Mouse (Mus musculus) gonadal fat pad, adult 2 months (tissue): ENCODE measurements around the gene Fn3k. TPM values are rescaled to one million over a fixed set of nuclear protein-coding genes. Genes with fewer than 3 reads are reported as not detected.

ENCODE experiments used
- DNase-seq: peaks from one replicate; pipeline ENCODE4 v3.0.0-alpha.2; 2012; ENCODE audit warnings: low read depth
- polyA plus RNA-seq: library from polyadenylated mRNA; depleted of rRNA; stranded (reverse); fragments of >200 nt; gene quantifications from 2 replicates; pipeline ENCODE4 v1.2.3, GENCODE M21; 2012; rRNA removed

Gene Fn3k
- polyA plus RNA-seq, 1 experiment: 1.9 TPM

GRCm38 (mm10) chr11:121451753-121452635, 17.3 kb downstream of the Fn3k start, which contains the start of gene Tbcd:
TSS of gene Tbcd (plus strand) at chr11:121451949.
- peak; percentile 75 for DNase-seq

DNA sequence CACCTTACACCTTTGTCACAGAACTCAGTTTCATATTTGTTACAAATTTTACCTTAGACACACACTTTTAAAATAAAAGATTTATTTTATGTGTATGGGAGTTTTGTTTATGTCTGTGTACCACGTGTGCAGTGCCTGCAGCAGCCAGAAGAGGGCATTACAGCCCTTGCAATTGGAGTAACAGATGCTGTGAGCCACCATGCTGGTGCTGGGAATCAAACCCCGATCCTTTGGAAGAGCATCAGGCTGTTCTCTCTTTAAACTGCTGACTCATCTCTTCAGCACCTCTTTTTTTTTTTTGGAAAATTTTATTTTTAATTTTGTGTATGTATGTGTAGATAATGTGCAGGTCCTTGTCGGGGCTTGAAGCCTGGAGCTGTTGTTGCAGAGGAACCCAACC, 23.2 kb downstream of the Fn3k start:
- no peak for DNase-seq

DNA sequence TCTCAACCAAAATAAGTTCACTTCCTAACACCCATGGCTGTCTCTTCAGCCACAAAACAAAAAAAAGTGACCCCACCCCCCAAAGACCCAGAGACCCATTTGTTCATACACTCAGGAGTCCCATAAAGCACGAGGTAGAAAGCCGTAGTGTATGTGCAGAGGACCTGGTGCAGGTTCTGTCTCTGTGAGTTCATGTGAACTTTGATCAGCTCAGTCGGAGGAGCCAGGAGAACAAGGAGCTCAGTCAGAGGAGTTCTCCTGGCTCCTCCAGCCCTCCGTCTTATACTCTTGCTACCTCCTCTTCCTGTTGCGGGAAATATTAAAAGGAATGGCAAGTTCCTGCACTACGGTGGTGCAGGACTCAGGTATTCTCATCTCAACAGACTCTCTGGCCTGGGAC, 32.7 kb downstream of the Fn3k start:
- DNase-seq: no peak

- DNase-seq: no peak
Observed at GRCm38 (mm10) chr11:121474831-121475230, 40.1 kb downstream of the Fn3k start.

DNA sequence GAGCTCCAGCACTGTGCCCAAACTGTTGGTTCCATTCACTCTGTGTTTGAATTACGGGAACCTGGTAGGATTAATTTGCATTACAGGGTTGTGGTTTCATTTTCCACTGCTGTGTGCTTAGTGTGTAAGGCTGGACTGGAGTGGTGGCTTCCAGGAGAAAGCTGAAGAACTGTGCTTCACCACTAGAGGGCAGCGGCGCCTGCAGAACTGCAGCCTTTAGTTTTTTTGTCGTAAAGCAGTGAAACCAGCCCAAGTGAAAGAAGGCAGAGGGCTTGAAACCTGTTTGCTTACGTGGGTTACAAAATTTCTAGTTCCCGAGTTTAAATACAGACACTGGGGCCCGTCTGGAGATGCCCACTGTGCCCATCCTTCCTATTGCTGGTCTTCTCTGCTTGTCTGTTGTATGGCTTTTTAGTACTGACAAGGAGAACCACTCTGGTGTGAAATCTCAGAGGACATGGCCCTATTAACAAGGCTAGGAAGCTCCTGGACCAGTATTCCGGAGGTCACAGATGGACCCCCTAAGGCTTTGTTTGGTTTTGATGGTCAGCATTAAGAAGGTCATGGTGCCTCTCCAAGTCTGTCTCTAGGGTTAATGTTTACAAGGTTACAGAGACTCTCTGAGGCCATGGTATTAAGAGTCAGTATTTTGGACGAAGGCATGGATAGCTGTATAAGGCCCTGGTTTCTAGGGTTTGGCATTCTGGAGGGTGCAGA, 41.1 kb downstream of the Fn3k start:
- DNase-seq: no peak

- DNase-seq: peak; percentile 85
Observed at GRCm38 (mm10) chr11:121479476-121480203, 44.9 kb downstream of the Fn3k start.

- peak; percentile 54 for DNase-seq
Observed at GRCm38 (mm10) chr11:121481129-121481528, 46.4 kb downstream of the Fn3k start.

DNA sequence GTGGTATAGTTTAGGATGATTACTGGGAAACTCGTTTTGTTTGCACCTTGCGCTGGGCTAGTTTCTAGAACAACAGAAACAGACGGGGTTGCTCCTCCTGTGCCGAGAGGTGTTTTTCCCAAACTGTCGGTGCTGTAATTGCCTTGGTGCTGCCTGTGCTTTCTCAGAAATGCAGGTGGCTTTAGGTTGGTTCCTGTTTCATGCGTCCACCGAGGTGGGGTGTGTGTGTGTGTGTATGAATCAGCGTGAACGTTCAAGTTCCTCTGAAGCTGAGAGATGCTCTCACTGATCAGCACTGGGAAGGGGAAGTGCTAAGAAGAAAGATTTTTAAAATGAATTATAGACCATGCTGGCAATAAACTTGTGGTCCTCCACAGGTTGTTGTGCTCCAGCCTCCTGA, 51.2 kb downstream of the Fn3k start:
- DNase-seq: no peak

- no peak for DNase-seq
Observed at GRCm38 (mm10) chr11:121490651-121491050, 55.9 kb downstream of the Fn3k start.

Other genes with a start within 250 kb of the Fn3k start
- gene Hexdc, start 230.5 kb upstream of the Fn3k start, polyA plus RNA-seq: 22.8 and 36.9 TPM in 2 replicates
- 28.8 and 34.4 TPM in 2 replicates for gene Ogfod3, start 230.2 kb upstream of the Fn3k start, polyA plus RNA-seq
- gene Cybc1, start 205.6 kb upstream of the Fn3k start, polyA plus RNA-seq: 27.5 and 40.6 TPM in 2 replicates
- 30.3 and 48.1 TPM in 2 replicates for gene Narf, start 197.7 kb upstream of the Fn3k start, polyA plus RNA-seq
- gene Foxk2, start 174.9 kb upstream of the Fn3k start, polyA plus RNA-seq: 41.4 and 43.9 TPM in 2 replicates
- gene Wdr45b, start 80.5 kb upstream of the Fn3k start, polyA plus RNA-seq: 51.3 and 66.2 TPM in 2 replicates
- 9.2 and 9.4 TPM in 2 replicates for gene Rab40b, start 46.7 kb upstream of the Fn3k start, polyA plus RNA-seq
- 9.8 and 13.6 TPM in 2 replicates for gene Fn3krp, start 13.5 kb upstream of the Fn3k start, polyA plus RNA-seq
- gene Tbcd, start 17.0 kb downstream of the Fn3k start, polyA plus RNA-seq: 68.5 and 99.9 TPM in 2 replicates
- 6.7 and 13.2 TPM in 2 replicates for gene Zfp750, start 84.4 kb downstream of the Fn3k start, polyA plus RNA-seq
- 11.3 and 14.7 TPM in 2 replicates for gene B3gntl1, start 238.2 kb downstream of the Fn3k start, polyA plus RNA-seq